Mouse (Mus musculus) kidney, adult 8-10 months (tissue): ENCODE data around the gene Cadm1.

Experiments used
- DNase-seq, 2 experiments: peaks; one replicate each; pipeline ENCODE4 v3.0.0; 2022

The Cadm1 gene

DNA sequence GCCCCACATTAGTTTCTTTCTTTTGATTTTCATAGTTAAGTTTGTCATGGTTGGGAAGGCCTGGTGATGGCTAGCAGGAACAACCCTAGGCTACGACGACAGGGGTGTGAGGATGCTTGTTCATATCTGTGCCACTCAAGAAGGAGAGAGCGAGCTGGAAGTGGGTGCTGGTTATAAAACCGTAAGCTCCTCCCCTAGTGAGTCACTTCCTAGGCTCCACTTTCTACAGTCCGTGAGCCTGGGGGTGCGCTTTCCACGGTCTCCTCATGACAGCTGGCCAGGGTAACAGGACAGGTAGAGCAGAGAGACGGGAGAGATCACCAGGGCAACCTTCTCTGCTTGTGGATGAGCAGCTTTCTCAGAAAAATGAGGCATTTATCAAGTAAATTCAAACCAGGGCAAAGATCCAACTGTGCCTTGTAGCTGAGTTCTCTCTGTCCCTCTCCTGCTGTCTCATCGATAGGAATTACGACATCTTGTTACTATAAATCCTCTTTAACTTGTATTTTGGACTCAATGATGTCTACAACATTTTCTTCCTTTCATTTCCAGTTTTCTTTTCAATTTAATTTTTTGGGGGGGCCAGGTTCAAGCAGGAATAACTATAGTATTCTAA is 23.1 kb downstream of the Cadm1 start:
- no peak for DNase-seq

DNA sequence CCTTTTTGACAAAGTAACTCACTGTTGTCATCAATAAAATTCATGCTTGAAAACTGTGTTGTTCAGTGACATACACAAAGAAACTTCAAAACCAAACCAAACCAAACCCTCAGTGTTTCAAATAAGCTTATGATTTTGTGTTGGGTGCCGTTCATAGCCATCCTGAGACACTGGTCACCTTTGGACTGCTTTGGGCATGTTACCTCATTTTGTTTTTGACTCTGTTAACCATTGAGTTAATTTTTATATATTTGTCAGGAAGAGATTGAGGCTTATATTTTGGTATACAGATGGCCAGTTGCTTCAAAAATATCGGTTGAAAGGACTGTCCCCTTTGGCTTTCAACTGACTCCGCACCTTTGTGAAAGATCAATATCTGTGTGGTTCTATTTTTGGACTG is 30.8 kb downstream of the Cadm1 start:
- DNase-seq, result no peak

DNA sequence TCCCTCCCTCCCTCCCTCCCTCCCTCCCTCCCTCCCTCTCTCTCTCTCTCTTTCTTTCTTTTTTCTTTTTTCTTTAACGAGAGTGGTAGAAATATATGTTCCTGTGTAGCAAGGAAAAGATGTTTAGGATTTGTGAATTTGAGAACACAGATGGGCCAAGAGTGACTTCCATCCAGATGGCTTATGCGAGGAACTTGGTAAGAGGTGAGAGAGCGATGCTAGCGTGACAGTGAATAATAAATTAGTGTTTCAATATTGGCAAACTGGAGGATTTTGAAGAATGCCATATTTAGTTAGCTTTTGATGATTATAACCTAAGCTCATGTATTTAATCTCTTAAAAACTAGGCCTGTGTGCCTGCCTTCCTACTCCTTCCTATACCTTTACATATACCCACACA is 31.6 kb downstream of the Cadm1 start:
- DNase-seq, result no peak

DNA sequence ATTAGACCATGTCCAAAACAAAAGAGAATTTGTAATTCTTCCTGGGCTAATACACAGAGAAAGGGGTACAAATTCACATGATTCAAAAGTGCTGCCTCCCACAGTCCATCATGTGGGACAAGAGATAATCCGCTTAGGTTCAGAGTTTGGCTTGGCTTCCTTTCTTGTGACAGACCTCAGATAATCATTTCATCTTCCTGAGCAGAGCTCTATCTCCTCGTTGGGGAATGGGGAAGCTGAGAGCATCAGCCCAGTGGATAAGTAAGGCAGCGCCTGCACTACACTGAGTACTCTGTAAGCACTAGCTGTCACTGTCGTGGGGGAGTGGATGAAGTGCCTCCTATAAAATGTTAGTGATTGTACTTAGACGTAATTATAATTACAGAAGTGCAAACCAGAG is 35.1 kb downstream of the Cadm1 start:
- DNase-seq, result no peak

DNA sequence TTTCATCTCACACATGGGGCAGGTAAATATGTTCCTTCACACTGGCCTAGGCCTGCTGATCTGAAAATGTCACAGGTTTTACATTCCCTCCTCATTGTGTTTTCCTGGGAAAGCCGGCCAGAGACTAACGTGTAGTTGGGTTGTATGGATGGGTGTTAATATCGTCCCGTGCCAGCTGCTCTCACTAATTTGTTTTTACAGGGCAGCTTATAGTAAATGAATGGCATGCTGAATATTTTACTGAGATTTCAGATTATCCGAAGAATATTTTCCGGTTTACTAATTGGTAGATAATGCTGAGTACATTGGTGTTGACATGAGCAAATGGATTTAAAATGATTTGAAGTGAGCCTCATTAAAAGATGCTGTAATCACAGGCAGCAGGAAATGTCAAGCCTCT is 37.9 kb downstream of the Cadm1 start:
- no peak for DNase-seq

DNA sequence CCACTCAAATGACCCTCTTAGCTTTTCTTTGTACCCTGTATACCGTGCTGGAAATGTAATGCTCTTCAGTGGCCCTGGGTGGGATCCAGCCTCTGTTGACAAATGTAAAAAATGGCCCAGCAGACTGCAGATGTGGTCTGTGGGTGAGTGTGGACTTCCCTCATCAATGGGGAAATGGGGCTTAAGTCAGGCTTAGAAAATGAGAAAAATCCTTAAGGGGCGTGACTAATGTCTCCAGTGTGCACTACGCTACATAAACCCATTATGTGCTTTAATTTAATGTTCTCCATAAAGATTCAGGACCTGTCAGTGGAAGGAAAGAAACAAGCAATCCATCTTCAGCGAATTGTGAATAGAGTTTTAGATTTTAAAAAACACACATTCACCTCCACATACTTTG is 40.2 kb downstream of the Cadm1 start:
- DNase-seq, result no peak

DNA sequence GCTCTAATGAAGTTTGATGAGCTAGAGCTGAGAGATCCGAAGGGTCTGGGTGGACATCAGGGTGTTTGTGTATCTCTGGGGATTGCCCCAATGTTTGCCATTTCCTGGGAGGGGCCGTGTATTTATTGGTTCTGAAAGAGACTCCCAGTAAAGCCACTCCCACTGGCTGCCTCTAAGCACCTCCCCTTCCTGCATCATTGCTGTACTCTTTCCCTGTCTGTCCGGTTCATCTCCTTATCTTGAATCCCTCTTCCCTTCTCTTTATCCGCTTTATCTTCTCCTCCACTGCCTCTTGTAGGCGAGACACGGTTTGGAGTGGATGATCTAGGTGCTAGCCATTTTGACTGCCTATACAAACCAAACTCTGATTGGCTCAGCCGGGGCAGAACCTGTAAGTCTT is 41.5 kb downstream of the Cadm1 start:
- DNase-seq, result no peak

DNA sequence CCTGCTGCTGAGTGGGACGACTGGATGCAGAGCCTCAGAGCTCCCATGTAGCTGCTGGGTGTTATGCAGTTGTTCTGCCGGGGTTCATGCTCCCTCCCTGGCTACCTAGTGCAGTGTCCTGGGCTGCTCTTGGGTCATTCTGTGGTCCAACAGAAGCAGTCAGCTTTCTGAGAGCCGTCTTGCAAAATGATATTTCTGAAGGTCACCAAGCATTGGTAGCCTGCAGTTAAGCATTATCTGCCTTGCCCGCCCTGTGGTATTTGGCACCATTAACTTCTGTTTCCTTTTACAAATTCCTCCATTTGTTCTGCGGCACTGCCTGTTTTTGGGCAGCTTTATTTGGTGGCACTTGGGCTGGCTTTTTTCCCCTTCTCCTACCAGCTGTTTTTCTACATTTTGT is 42.2 kb downstream of the Cadm1 start:
- no peak for DNase-seq

DNA sequence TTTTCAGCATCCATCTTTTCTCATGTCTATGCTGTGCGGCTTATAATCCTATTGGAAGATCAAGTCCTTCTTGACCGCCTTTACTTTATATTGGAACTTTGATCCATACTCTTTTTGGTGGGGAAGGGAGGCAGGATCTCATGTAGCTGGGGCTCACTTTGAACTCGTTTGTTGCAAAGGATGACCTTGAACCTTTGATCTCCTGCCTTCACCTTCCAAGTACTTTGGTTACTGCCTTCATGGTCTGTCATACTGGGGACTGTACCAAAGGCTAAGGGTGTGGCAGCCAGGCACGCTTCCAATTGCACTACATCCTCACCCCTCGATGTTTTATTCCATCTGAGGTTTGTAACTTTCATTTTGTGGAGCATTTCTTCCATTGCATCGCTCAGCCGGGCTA is 43.5 kb downstream of the Cadm1 start:
- DNase-seq, result no peak

DNA sequence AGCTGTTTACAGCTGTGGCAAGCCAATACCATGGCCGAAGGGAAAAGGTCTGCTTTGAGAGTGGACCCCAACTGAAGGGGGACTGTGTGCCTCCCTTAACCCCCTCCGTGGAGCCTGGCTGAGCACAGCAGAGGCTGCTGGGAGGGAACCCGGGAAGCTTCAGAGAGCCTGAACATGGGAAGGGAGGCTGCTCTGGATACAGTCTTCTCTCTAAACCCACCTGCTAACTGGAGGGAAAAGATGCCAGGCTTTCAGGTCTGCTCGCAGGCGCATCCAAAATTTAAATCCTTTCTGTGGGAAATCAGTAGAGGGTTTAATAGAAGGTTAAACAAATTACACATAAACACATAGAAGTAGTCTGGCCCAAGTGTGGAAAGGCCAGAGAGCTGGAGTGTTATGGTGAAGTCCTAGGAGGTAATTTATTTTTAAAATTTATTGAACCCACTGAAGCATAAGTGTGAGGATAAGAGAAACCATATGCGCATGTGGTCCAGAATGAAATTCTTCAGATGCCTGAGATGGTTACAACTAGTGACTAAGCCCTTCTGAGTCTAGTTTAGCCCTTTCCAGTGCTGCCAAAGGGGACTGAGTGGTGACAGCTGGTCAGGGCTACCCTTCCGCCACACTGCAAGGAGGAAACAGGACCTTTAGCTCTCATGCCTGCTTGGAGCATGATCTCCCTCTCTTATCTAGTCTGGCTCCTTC is 44.9 kb downstream of the Cadm1 start:
- DNase-seq, result no peak

DNA sequence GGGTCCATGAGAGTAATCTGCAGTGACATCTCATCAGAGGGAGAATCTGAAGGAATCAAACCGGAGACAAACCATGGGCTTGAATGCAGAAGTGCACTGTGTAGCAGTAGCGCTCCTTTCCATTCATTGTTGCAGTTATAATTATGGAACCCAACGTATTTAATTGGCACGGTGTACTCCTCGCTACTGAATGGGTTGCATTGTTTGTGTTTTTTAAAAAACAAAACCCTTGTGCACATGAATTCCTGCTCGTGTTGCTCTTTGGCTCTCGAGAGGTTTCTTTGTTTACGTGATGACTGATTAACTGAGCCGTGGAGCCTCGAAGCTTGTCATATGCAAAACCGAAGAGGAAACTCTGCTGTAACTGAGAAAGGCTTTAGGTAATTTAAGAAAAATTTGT is 45.8 kb downstream of the Cadm1 start:
- no peak for DNase-seq

DNA sequence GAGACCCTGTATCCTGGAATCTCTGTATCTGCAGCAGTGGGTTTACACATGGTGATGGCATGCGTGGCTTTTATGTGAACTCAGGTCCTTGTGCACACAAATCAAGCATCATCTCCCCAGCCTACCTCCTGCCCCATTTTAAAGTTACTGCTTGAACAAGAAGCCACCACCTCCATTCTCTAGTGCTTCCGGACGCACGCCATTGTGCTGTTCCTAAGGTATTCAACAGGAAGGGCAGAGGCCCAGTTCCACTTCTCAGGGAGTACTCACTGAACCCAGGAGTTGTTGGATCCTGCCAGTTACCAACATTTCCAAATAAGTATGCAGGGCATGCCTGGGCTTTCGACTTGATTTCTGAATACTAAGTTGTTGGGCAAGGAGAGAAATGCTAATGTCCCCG is 49.5 kb downstream of the Cadm1 start:
- DNase-seq, result no peak

DNA sequence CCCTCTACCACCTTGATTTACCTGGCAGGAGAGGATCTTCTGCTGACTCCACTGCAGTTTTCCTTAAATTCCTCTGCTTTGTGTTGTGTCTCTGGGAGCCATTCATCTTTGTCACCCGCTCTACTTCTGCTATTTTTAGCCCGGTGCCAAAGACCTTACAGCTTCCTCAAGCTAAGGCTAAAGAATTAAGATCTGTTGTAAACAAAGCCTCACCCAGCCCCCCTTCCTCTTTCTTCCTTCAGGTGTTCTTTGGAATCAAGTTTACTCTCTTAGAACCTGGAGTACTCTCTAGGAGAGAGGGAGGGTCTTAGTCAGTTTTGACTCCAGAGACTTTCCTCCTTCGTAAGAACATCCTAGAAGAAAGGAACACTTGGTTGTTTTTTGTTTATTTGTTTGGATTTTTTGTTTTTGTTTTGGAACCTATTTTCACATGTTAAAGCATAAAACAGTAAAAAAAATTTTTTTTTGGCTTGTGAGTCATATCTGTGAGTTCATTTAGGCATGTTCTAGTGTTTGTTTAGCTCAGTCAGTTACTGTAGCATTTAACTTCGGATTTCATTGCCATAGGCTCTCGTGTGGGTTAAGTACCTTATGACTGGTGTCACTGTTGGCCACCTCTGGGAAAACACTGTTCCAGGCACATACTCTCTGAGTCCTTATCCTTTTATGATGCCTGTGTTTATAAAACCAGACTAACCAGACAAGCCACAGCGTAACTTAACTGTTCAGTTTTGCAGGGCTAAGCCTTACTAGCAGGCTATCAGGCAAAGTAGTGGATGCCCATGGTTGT is 51.8 kb downstream of the Cadm1 start:
- DNase-seq, result no peak

DNA sequence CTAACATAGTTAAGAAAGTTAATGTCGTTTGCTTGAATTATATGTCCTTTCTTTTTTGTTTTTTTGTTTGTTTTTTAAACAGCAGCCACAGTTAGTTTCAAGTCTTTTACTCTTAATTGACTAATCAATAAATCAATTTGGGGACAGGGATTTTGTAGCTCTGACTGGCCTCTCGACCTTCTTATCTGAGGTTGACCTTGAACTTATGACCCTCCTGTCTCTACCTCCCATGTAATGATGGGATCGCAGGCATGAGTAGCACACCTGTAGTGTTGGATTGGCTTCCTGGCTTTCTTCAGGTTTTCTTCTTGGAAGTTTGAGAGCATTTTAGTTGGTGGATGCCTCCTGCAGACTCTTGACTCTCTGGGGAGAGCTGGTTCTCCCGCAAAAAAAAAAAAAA is 53.3 kb downstream of the Cadm1 start:
- no peak for DNase-seq

DNA sequence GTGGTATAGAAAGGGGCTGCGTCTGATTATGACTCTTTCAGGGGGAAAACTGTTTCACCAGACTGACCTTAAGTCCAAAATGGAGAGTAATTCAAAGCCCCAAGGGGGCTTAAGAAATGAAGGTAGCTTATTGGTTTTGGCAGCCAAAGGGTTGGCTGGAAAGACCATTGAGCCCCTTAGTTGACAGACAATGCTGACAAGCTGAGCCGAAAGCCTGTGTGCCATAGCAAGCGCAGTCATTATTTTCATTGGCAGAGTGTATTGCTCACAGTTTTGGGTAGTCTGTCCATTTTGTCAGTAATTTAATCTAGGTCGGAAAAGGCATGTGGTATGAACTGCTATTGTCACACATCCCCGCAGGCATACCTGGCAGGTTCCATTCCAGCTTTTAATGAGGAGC is 56.2 kb downstream of the Cadm1 start:
- no peak for DNase-seq

DNA sequence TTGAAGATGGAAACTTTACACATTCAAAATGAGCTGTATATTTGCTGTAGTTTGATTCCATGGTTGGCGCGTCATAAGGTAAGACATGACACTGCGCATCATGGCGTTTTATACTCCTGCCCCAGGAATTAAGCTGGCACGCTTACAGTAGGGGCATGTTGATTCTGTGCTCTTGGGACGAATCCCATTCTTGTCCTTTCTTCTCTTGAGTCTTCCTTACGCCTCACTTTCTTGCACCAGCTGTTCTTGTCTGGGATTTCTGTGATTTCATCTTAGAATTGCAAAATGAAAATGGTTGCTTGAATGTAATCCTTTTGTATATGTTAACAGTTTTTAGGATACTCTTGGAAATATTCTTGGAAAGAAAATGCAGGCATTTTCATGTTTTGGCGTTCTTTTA is 56.9 kb downstream of the Cadm1 start:
- no peak for DNase-seq

DNA sequence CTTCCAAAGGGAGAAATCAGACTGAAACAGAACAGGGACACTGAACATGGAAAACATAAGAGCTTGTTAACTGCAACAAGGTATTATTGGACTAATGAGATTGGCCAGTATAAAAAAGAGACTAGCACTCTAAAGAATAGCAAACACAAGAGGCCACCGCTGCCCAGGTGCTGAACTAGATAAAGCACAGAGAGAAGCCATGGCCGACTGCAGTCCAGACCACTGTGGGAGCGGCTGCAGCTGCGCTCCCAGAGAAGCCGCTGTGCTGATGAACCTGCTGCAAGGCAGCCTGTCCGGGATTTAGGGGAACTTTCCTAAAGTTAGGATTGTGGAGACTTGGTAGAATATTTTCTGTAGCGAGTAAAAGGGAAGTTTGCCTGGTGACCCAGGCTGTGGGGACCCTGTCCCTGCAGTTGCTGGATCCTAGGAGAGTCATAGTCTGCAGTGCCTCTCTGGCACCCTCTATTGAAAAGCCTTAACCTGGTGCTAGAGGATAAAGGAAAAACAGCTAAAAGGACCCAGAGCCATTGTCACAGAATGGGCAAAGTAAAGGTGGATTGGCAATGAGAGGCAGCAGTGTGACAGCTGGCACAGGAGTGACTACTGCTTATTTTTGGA is 57.7 kb downstream of the Cadm1 start:
- peak; percentile 11 to 57 for DNase-seq

DNA sequence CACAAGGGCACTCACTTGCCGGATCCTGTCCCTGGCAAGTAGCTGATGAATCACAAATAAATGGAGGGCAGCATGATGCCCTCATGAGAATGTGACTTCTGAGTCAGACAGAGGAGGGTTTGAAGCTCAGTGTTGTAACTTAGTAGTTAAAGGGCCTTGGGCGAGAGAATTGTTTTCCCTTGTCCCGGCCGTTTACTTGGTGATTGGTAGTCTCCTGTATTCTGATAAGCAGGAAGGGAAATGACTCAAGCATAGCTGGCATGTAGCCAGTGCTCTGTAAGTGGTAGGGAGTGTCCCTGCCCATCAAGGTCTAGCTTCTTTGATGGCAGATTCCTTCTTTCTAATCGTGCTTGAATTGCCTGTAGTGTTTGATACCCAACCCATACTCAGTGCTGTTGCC is 59.9 kb downstream of the Cadm1 start:
- no peak for DNase-seq

DNA sequence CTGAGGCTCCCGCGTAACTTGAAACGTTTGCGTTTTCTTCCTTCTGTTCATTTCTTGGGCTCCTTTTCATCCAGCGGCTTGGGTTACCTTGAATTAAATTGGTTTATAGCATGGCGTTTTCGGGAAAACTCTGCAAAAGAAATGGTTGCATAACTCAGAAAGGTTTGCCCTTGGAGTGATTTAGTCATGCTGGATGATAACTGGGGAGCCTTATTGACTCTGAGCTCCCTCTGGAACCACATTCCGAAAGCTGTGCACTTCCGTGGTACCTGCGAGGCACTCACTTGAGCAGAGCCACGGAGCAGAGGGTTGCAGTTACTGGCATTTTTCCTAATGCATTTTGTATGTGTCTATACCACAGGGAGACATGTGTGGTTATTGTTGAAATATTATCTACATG is 71.6 kb downstream of the Cadm1 start:
- no peak for DNase-seq

DNA sequence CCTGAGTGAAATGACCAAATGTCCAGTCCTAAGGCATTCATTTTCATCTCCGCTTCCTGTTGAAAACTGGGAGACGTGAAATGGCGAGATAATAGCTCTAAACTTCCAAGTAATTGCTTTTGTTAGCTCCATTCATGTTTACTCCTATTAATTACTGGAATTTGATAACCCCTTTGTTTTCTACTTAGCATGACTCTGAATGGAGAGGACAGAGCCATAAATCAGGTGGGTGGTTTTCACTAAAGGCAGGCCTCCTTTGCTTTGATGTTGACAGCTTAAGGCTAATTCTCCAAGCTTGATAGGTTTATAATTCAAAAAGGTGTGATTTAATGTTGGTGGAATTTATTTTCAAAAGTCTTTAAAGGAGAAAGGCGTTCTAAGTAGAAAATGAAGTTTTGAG is 74.0 kb downstream of the Cadm1 start:
- no peak for DNase-seq

DNA sequence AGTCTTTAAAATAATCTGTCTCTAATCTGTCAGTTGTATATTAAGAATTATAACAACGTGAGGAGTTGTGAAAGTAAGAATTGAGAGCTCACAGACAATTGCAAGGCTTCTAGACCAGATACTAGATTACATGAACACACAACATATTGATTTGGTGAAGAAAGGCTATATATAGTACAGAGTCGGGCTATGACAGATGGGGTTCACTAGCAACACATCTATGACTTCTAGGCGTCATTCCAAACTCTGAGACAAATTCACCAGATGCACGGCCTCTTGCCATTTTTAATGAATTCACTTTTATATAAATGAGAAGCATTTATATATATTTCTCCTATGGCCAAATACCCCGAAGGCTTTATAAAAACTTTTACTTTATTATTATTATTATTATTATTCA is 75.7 kb downstream of the Cadm1 start:
- DNase-seq, result no peak

DNA sequence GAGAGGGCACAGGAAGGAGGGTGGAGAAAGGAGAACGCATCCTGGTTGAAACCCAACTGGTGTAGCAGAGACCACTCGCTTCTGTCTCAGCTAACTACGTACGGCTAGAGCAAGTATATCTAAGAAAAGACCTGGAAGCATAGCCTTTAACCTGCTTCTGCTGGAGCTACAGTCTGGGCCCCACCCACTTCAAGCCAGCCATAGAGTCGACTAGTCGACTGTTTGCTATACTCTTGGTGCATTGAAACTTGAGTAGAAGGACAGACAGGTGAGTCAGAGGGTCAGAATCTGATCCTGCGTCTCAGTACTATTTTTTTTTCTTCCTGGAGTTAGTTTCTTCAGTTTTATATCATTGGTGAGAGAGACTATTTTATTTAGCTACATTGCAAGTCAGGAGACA is 78.5 kb downstream of the Cadm1 start:
- no peak for DNase-seq

DNA sequence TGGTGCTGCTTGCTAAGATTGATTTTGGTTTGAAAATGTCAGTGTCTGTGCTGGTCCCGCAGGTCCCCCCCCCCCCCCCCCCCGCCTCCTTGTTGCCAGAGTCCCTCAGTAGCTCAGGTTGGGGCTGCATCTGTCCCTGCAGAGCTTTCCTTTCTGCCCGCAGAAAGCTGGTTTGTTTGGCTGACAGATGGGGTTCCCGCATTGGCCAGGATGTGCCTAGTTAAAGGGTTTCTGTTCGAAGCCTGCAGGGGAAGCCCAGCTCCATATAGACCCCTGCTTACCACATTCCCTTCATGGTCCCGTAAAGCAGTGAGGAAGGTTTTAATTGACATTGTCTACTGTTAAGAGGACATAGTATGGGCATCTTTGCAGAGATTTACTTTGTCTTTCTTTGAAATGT is 78.9 kb downstream of the Cadm1 start:
- DNase-seq, result no peak

DNA sequence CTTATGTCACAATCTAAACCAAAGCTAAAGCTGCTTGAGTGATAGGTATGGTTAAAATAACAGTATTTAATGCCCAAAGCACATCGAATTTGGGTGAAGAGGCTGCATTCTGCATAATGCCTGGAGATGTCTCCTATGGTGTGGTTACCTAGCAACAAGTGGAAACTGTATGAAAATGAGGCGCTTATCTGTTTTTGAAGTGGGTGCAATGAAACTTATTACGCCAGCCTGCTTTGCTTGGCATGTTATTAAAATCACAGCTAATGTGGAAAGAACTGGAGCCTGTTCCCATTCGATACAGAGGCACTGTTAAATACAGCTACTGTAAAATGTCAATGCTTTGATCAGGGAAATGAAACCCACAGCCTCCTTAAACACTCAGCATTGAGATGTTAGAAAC is 79.5 kb downstream of the Cadm1 start:
- no peak for DNase-seq
